Mouse (Mus musculus) C2C12 (cell line): ENCODE data around the gene E2f4.

ENCODE experiments used
- CEBPB ChIP-seq: IDR thresholded peaks from one replicate; pipeline ENCODE4 v1.6.1; 2011; ENCODE audit warnings: low read depth, mild to moderate bottlenecking, control low read depth, moderate library complexity
- CTCF ChIP-seq: IDR thresholded peaks from one replicate; pipeline ENCODE4 v1.5.1; 2011; ENCODE audit not compliant: control insufficient read depth, insufficient read depth, insufficient read length
- FOSL1 ChIP-seq: IDR thresholded peaks from one replicate; pipeline ENCODE4 v1.8.0; 2011; ENCODE audit warnings: mild to moderate bottlenecking, low read length; ENCODE audit not compliant: poor library complexity, insufficient read depth, severe bottlenecking
- MAX ChIP-seq: IDR thresholded peaks from one replicate; pipeline ENCODE4 v1.6.1; 2011; ENCODE audit warnings: mild to moderate bottlenecking, control low read depth
- MYOD1 ChIP-seq: IDR thresholded peaks from one replicate; pipeline ENCODE4 v1.6.1; 2011; ENCODE audit warnings: low read depth; ENCODE audit not compliant: control insufficient read depth, insufficient read length
- MYOG ChIP-seq: IDR thresholded peaks from one replicate; pipeline ENCODE4 v1.6.1; 2011; ENCODE audit not compliant: control insufficient read depth, insufficient read length; ENCODE audit errors: extremely low read depth
- USF1 ChIP-seq: IDR thresholded peaks from one replicate; pipeline ENCODE4 v1.6.1; 2011; ENCODE audit warnings: low read depth, mild to moderate bottlenecking, control low read depth, moderate library complexity

DNA sequence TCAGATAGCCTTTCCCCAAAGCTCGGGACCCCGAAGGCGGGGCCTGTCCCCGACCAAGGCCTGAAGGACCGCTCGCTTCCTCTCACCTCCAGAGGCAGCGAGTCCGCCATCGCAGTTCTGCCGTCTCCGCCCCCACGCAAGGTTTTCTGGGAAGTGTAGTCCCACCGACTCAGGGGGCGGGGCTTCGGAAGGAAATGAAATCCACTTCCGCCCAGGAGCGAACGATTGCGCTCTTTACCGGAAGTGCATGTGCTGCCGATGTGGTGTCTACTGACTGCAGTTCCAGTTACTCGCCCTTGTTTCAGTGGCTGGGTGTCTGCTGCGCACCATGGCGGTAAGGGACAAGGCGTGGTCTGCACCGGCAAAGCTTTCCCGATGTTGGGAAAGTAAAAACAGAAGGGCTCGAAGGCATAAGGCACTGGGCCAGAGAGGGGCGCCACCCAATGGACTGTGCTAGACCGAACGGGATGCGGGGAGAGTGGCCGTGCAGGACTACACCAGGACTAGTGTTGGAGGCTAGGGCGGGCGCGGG, 28.7 kb downstream of the E2f4 start, which contains the start of the genes Lrrc29 and Tmem208:
- TF ChIP-seq CTCF (peak; percentile 61), MYOD1 (no peak), MAX (peak; percentile 92), MYOG (no peak), FOSL1 (no peak), USF1 (no peak), CEBPB (peak; percentile 24)
